Mouse (Mus musculus): ENCODE results near the gene Cntnap1. TPM values are rescaled to one million over a fixed set of nuclear protein-coding genes. Genes with fewer than 3 reads are reported as not detected.

The Cntnap1 gene
- polyA plus RNA-seq, 1 experiment = 151 TPM

- H3K4me3 ChIP-seq (replicated peaks; ENCODE audit: insufficient read depth, low read depth, low read length) = no peak overlapping the region
- TF ChIP-seq CTCF (IDR thresholded peaks at IDR 0.05; ENCODE audit: borderline replicate concordance, insufficient read depth, low read depth, low read length) (no peak), POLR2A (IDR thresholded peaks at IDR 0.05; ENCODE audit: borderline replicate concordance, insufficient read depth, low read length) (no peak)
- 93% methylated on average over 10 of the region's 10 CpGs for WGBS
- no peak overlapping the region for H3K27ac ChIP-seq (ENCODE audit: insufficient read depth, low read length)
- H3K27me3 ChIP-seq (ENCODE audit: control insufficient read depth, insufficient read depth, low read length) = no peaks in the 10 kb centered on the region
- H3K4me1 ChIP-seq (ENCODE audit: control insufficient read depth, insufficient read depth, low read length) = peaks cover 4% of the 10 kb centered on the region; the same call in 1 of the 2 replicates
- DNase-seq = no peak
These were observed 27.9 kb upstream of the Cntnap1 start for GRCm38 (mm10) chr11:101142215-101142967.

GRCm38 (mm10) chr11:101143338-101144225 lies 26.7 kb upstream of the Cntnap1 start:
- TF ChIP-seq CTCF (IDR thresholded peaks at IDR 0.05; ENCODE audit: borderline replicate concordance, insufficient read depth, low read depth, low read length) (no peak), POLR2A (IDR thresholded peaks at IDR 0.05; ENCODE audit: borderline replicate concordance, insufficient read depth, low read length) (no peak)
- Histone ChIP-seq H3K27ac (ENCODE audit: insufficient read depth, low read length) (no peak overlapping the region), H3K4me1 (ENCODE audit: control insufficient read depth, insufficient read depth, low read length) (peaks cover 4% of the 10 kb centered on the region; the same call in 1 of the 2 replicates), H3K27me3 (ENCODE audit: control insufficient read depth, insufficient read depth, low read length) (no peaks in the 10 kb centered on the region), H3K4me3 (replicated peaks; ENCODE audit: insufficient read depth, low read depth, low read length) (peak overlapping the region; percentile 3)
- 28% methylated on average over 19 of the region's 19 CpGs for WGBS
- peak; percentile 60 to 75 for DNase-seq

- TF ChIP-seq POLR2A (IDR thresholded peaks at IDR 0.05; ENCODE audit: borderline replicate concordance, insufficient read depth, low read length) (no peak), CTCF (IDR thresholded peaks at IDR 0.05; ENCODE audit: borderline replicate concordance, insufficient read depth, low read depth, low read length) (no peak)
- no peaks in the 10 kb centered on the region for H3K27me3 ChIP-seq (ENCODE audit: control insufficient read depth, insufficient read depth, low read length)
- H3K4me1 ChIP-seq (ENCODE audit: control insufficient read depth, insufficient read depth, low read length) = no peaks in the 10 kb centered on the region
- no peak for DNase-seq
- H3K27ac ChIP-seq (ENCODE audit: insufficient read depth, low read length) = no peak overlapping the region
- WGBS = 29% methylated on average over 10 of the region's 10 CpGs
- H3K4me3 ChIP-seq (replicated peaks; ENCODE audit: insufficient read depth, low read depth, low read length) = no peak overlapping the region
These were observed 23.9 kb upstream of the Cntnap1 start for GRCm38 (mm10) chr11:101146377-101146776.

- no peak for TF ChIP-seq CTCF (IDR thresholded peaks at IDR 0.05; ENCODE audit: borderline replicate concordance, insufficient read depth, low read depth, low read length)
- TF ChIP-seq POLR2A (IDR thresholded peaks at IDR 0.05; ENCODE audit: borderline replicate concordance, insufficient read depth, low read length) = no peak
- Histone ChIP-seq H3K4me1 (ENCODE audit: control insufficient read depth, insufficient read depth, low read length) (no peaks in the 10 kb centered on the region), H3K27me3 (ENCODE audit: control insufficient read depth, insufficient read depth, low read length) (no peaks in the 10 kb centered on the region), H3K27ac (ENCODE audit: insufficient read depth, low read length) (no peak overlapping the region), H3K4me3 (replicated peaks; ENCODE audit: insufficient read depth, low read depth, low read length) (no peak overlapping the region)
- 76% methylated on average over 10 of the region's 10 CpGs for WGBS
- no peak for DNase-seq
These were observed 21.6 kb upstream of the Cntnap1 start for GRCm38 (mm10) chr11:101148751-101149150.

GRCm38 (mm10) chr11:101149178-101150105 lies 20.9 kb upstream of the Cntnap1 start:
- H3K4me3 ChIP-seq (replicated peaks; ENCODE audit: insufficient read depth, low read depth, low read length) = no peak overlapping the region
- H3K27ac ChIP-seq (ENCODE audit: insufficient read depth, low read length) = no peak overlapping the region
- no peaks in the 10 kb centered on the region for H3K4me1 ChIP-seq (ENCODE audit: control insufficient read depth, insufficient read depth, low read length)
- WGBS = 53% methylated on average over 9 of the region's 9 CpGs
- no peaks in the 10 kb centered on the region for H3K27me3 ChIP-seq (ENCODE audit: control insufficient read depth, insufficient read depth, low read length)
- no peak for DNase-seq
- TF ChIP-seq CTCF (IDR thresholded peaks at IDR 0.05; ENCODE audit: borderline replicate concordance, insufficient read depth, low read depth, low read length) (no peak), POLR2A (IDR thresholded peaks at IDR 0.05; ENCODE audit: borderline replicate concordance, insufficient read depth, low read length) (no peak)

GRCm38 (mm10) chr11:101151063-101151462 lies 19.3 kb upstream of the Cntnap1 start:
- no peaks in the 10 kb centered on the region for H3K27me3 ChIP-seq (ENCODE audit: control insufficient read depth, insufficient read depth, low read length)
- TF ChIP-seq CTCF (IDR thresholded peaks at IDR 0.05; ENCODE audit: borderline replicate concordance, insufficient read depth, low read depth, low read length) = no peak
- no peak for TF ChIP-seq POLR2A (IDR thresholded peaks at IDR 0.05; ENCODE audit: borderline replicate concordance, insufficient read depth, low read length)
- no peak for DNase-seq
- no peak overlapping the region for H3K27ac ChIP-seq (ENCODE audit: insufficient read depth, low read length)
- no peak overlapping the region for H3K4me3 ChIP-seq (replicated peaks; ENCODE audit: insufficient read depth, low read depth, low read length)
- no peaks in the 10 kb centered on the region; the same call in 1 of the 2 replicates for H3K4me1 ChIP-seq (ENCODE audit: control insufficient read depth, insufficient read depth, low read length)
- 59% methylated on average over 2 of the region's 2 CpGs for WGBS

GRCm38 (mm10) chr11:101152825-101153224 lies 17.5 kb upstream of the Cntnap1 start:
- no peak for TF ChIP-seq POLR2A (IDR thresholded peaks at IDR 0.05; ENCODE audit: borderline replicate concordance, insufficient read depth, low read length)
- TF ChIP-seq CTCF (IDR thresholded peaks at IDR 0.05; ENCODE audit: borderline replicate concordance, insufficient read depth, low read depth, low read length) = no peak
- Histone ChIP-seq H3K27me3 (ENCODE audit: control insufficient read depth, insufficient read depth, low read length) (no peaks in the 10 kb centered on the region), H3K4me3 (replicated peaks; ENCODE audit: insufficient read depth, low read depth, low read length) (no peak overlapping the region), H3K27ac (ENCODE audit: insufficient read depth, low read length) (no peak overlapping the region), H3K4me1 (ENCODE audit: control insufficient read depth, insufficient read depth, low read length) (no peaks in the 10 kb centered on the region; the same call in 1 of the 2 replicates)
- no peak for DNase-seq
- WGBS = 59% methylated on average over 1 of the region's 1 CpGs

All from cerebellum, adult 2 months (tissue).